Mouse (Mus musculus): ENCODE results near the gene Gm20388. TPM values are rescaled to one million over a fixed set of nuclear protein-coding genes. Genes with fewer than 3 reads are reported as not detected.

Gm20388 gene
- total RNA-seq, 1 experiment from 2014 or later = 35.7 TPM

- peak; percentile 37 for ATAC-seq (replicated peaks; ENCODE audit: low read depth, poor library complexity, severe bottlenecking)
Measured at GRCm38 (mm10) chr8:120112535-120112934, 201.9 kb downstream of the Gm20388 start.

- 0 out of 2 replicates have a peak, but pooled peaks have one; percentile 2 for ATAC-seq (replicated peaks; ENCODE audit: low read depth, poor library complexity, severe bottlenecking)
Measured at GRCm38 (mm10) chr8:120113306-120113705, 202.7 kb downstream of the Gm20388 start.

- ATAC-seq (replicated peaks; ENCODE audit: low read depth, poor library complexity, severe bottlenecking) = peak; percentile 84
Measured at GRCm38 (mm10) chr8:120113758-120114255, 203.2 kb downstream of the Gm20388 start, which contains the start of gene 6430548M08Rik. Gene 6430548M08Rik, plus strand, starts transcription at chr8:120114152.

- no peak for ATAC-seq (replicated peaks; ENCODE audit: low read depth, poor library complexity, severe bottlenecking)
Measured at GRCm38 (mm10) chr8:120114315-120114841, 203.7 kb downstream of the Gm20388 start.

- no peak for ATAC-seq (replicated peaks; ENCODE audit: low read depth, poor library complexity, severe bottlenecking)
Measured at GRCm38 (mm10) chr8:120116600-120116999, 206.0 kb downstream of the Gm20388 start.

GRCm38 (mm10) chr8:120118162-120118561 is 207.5 kb downstream of the Gm20388 start:
- ATAC-seq (replicated peaks; ENCODE audit: low read depth, poor library complexity, severe bottlenecking) = no peak

GRCm38 (mm10) chr8:120118847-120119246 is 208.2 kb downstream of the Gm20388 start:
- no peak for ATAC-seq (replicated peaks; ENCODE audit: low read depth, poor library complexity, severe bottlenecking)

- no peak for ATAC-seq (replicated peaks; ENCODE audit: low read depth, poor library complexity, severe bottlenecking)
Measured at GRCm38 (mm10) chr8:120119429-120119828, 208.8 kb downstream of the Gm20388 start.

GRCm38 (mm10) chr8:120119931-120120330 is 209.3 kb downstream of the Gm20388 start:
- ATAC-seq (replicated peaks; ENCODE audit: low read depth, poor library complexity, severe bottlenecking) = 0 out of 2 replicates have a peak, but pooled peaks have one; percentile 43

- no peak for ATAC-seq (replicated peaks; ENCODE audit: low read depth, poor library complexity, severe bottlenecking)
Measured at GRCm38 (mm10) chr8:120120951-120121350, 210.3 kb downstream of the Gm20388 start.

- no peak for ATAC-seq (replicated peaks; ENCODE audit: low read depth, poor library complexity, severe bottlenecking)
Measured at GRCm38 (mm10) chr8:120124261-120124660, 213.6 kb downstream of the Gm20388 start.

- ATAC-seq (replicated peaks; ENCODE audit: low read depth, poor library complexity, severe bottlenecking) = no peak
Measured at GRCm38 (mm10) chr8:120124836-120125389, 214.3 kb downstream of the Gm20388 start.

- ATAC-seq (replicated peaks; ENCODE audit: low read depth, poor library complexity, severe bottlenecking) = no peak
Measured at GRCm38 (mm10) chr8:120126357-120127161, 215.9 kb downstream of the Gm20388 start.

GRCm38 (mm10) chr8:120129547-120129946 is 218.9 kb downstream of the Gm20388 start:
- no peak for ATAC-seq (replicated peaks; ENCODE audit: low read depth, poor library complexity, severe bottlenecking)

- ATAC-seq (replicated peaks; ENCODE audit: low read depth, poor library complexity, severe bottlenecking) = peak; percentile 91
Measured at GRCm38 (mm10) chr8:120131158-120131557, 220.5 kb downstream of the Gm20388 start.

GRCm38 (mm10) chr8:120133169-120133568 is 222.5 kb downstream of the Gm20388 start:
- ATAC-seq (replicated peaks; ENCODE audit: low read depth, poor library complexity, severe bottlenecking) = no peak

- ATAC-seq (replicated peaks; ENCODE audit: low read depth, poor library complexity, severe bottlenecking) = no peak
Measured at GRCm38 (mm10) chr8:120135687-120136086, 225.0 kb downstream of the Gm20388 start.

GRCm38 (mm10) chr8:120136618-120137017 is 226.0 kb downstream of the Gm20388 start:
- no peak for ATAC-seq (replicated peaks; ENCODE audit: low read depth, poor library complexity, severe bottlenecking)

- ATAC-seq (replicated peaks; ENCODE audit: low read depth, poor library complexity, severe bottlenecking) = no peak
Measured at GRCm38 (mm10) chr8:120138958-120139357, 228.3 kb downstream of the Gm20388 start.

- no peak for ATAC-seq (replicated peaks; ENCODE audit: low read depth, poor library complexity, severe bottlenecking)
Measured at GRCm38 (mm10) chr8:120140769-120141168, 230.1 kb downstream of the Gm20388 start.

Measured in common myeloid progenitor, adult 5-6 weeks (primary cell).